Mouse (Mus musculus) midbrain, postnatal 0 days (tissue): ENCODE measurements around the gene Ccl6. TPM values are rescaled to one million over a fixed set of nuclear protein-coding genes. Genes with fewer than 3 reads are reported as not detected.

Experiments used
- ATAC-seq: fragments of 200-750 bp; cut with Nextera tagmentation; 2 replicates; pipeline ENCODE4 v1.8.0; 2017; ENCODE audit warnings: moderate number of reproducible peaks, mild to moderate bottlenecking, moderate TSS enrichment, moderate library complexity; ENCODE audit not compliant: low FRiP score
- DNase-seq: peaks from one replicate; pipeline ENCODE4 v3.0.0-alpha.2; 2015; ENCODE audit warnings: low spot score
- H3K27ac ChIP-seq: fragments of 300-500 bp; sonication (generic); 2 replicates; pipeline ENCODE4 v1.5.1; 2014; ENCODE audit warnings: low read depth, mild to moderate bottlenecking, low read length, mixed read lengths
- H3K27me3 ChIP-seq: fragments of 300-500 bp; sonication (generic); 2 replicates; pipeline ENCODE4 v1.6.1; 2014; ENCODE audit warnings: low read length, control low read depth, mixed read lengths; ENCODE audit not compliant: insufficient read depth
- H3K36me3 ChIP-seq: fragments of 300-500 bp; sonication (generic); 2 replicates; pipeline ENCODE4 v1.6.1; 2014; ENCODE audit warnings: low read length, control low read depth, mixed read lengths; ENCODE audit not compliant: insufficient read depth
- H3K4me1 ChIP-seq: fragments of 300-500 bp; sonication (generic); 2 replicates; pipeline ENCODE4 v1.6.1; 2014; ENCODE audit warnings: mild to moderate bottlenecking, control low read depth, antibody characterized with exemption, low read length, mixed read lengths; ENCODE audit not compliant: insufficient read depth
- H3K4me2 ChIP-seq: fragments of 300-500 bp; sonication (generic); 2 replicates; pipeline ENCODE4 v1.6.1; 2014; ENCODE audit warnings: low read depth, mild to moderate bottlenecking, low read length, mixed read lengths; ENCODE audit not compliant: poor library complexity, severe bottlenecking
- H3K4me3 ChIP-seq: fragments of 300-500 bp; sonication (generic); 2 replicates; pipeline ENCODE4 v1.5.1; 2014; ENCODE audit warnings: low read depth, mild to moderate bottlenecking, low read length, moderate library complexity
- H3K9ac ChIP-seq: fragments of 300-500 bp; sonication (generic); replicated peaks from 2 replicates; pipeline ENCODE4 v1.6.1; 2014; ENCODE audit warnings: mild to moderate bottlenecking, low read length, moderate library complexity, mixed read lengths; ENCODE audit not compliant: poor library complexity, severe bottlenecking
- H3K9me3 ChIP-seq: fragments of 300-500 bp; sonication (generic); 2 replicates; pipeline ENCODE4 v1.6.1; 2016; ENCODE audit warnings: low read length, control low read depth
- CTCF ChIP-seq: IDR thresholded peaks from 2 replicates; pipeline ENCODE4 v1.5.1; 2016; ENCODE audit warnings: antibody characterized with exemption, mild to moderate bottlenecking
- WGBS: fragments of 180-500 bp; shearing (Covaris S2); extraction: QIAGEN DNeasy Blood & Tissue Kit; methylation state at CpG from one replicate; pipeline ENCODE4 v1.1.7; 2014; 5-methylcytosine and 5-hydroxymethylcytosine counted together
- polyA plus RNA-seq: library from polyadenylated mRNA; unstranded; fragments of >200 nt; fragmentation: Nextera tagmentation; extraction: Ambion mirVana; gene quantifications from 2 replicates; pipeline ENCODE4 v1.2.1, GENCODE M21; 2015
- total RNA-seq: library from RNA; depleted of rRNA; stranded (reverse); fragments of >200 nt; gene quantifications from 2 replicates; pipeline ENCODE4 v1.2.3, GENCODE M21; 2014

Gene Ccl6
- total and polyA plus RNA-seq, 2 experiments from 2014 or later: 1.8 to 3.6 TPM

- Histone ChIP-seq H3K27me3 (no peaks in the 10 kb centered on the region), H3K36me3 (no peaks in the 10 kb centered on the region), H3K9me3 (no peaks in the 10 kb centered on the region), H3K9ac (no peak overlapping the region), H3K4me2 (no peak overlapping the region), H3K4me1 (no peaks in the 10 kb centered on the region), H3K4me3 (no peak overlapping the region), H3K27ac (no peak overlapping the region)
- no peak for TF ChIP-seq CTCF
- no peak for ATAC-seq
- WGBS: 83% methylated on average over 4 of the region's 4 CpGs
- no peak for DNase-seq
These were observed 11.0 kb downstream of the Ccl6 start for GRCm38 (mm10) chr11:83581626-83582610.

- Histone ChIP-seq H3K4me1 (no peaks in the 10 kb centered on the region), H3K9ac (no peak overlapping the region), H3K4me3 (no peak overlapping the region), H3K4me2 (no peak overlapping the region), H3K27ac (no peak overlapping the region), H3K36me3 (no peaks in the 10 kb centered on the region), H3K9me3 (no peaks in the 10 kb centered on the region), H3K27me3 (no peaks in the 10 kb centered on the region)
- no peak for ATAC-seq
- no peak for TF ChIP-seq CTCF
- DNase-seq: no peak
- 61% methylated on average over 1 of the region's 1 CpGs for WGBS
These were observed 12.1 kb downstream of the Ccl6 start for GRCm38 (mm10) chr11:83580699-83581232.

GRCm38 (mm10) chr11:83578999-83579398 is 13.9 kb downstream of the Ccl6 start:
- Histone ChIP-seq H3K4me2 (no peak overlapping the region), H3K9me3 (no peaks in the 10 kb centered on the region), H3K27me3 (no peaks in the 10 kb centered on the region), H3K4me3 (no peak overlapping the region), H3K9ac (no peak overlapping the region), H3K4me1 (no peaks in the 10 kb centered on the region), H3K36me3 (no peaks in the 10 kb centered on the region), H3K27ac (no peak overlapping the region)
- 84% methylated on average over 3 of the region's 3 CpGs for WGBS
- TF ChIP-seq CTCF: no peak
- DNase-seq (no peak), ATAC-seq (no peak)

- Histone ChIP-seq H3K4me3 (no peak within 1 kb of the TSS), H3K27ac (no peak within 1 kb of the TSS), H3K9ac (no peak within 1 kb of the TSS), H3K9me3 (no peaks in the 10 kb centered on the region), H3K27me3 (no peaks in the 10 kb centered on the region), H3K4me2 (no peak within 1 kb of the TSS), H3K36me3 (no peaks in the 10 kb centered on the region), H3K4me1 (no peaks in the 10 kb centered on the region)
- TF ChIP-seq CTCF: no peak
- WGBS: 50% methylated on average over 2 of the region's 2 CpGs
- ATAC-seq (no peak), DNase-seq (no peak)
These were observed 14.6 kb downstream of the Ccl6 start, which contains the start of gene Ccl9 for GRCm38 (mm10) chr11:83578186-83578760. Gene Ccl9, minus strand, starts transcription at chr11:83578636.

GRCm38 (mm10) chr11:83576927-83577555 is 15.8 kb downstream of the Ccl6 start:
- H3K27ac ChIP-seq: no peak overlapping the region
- no peaks in the 10 kb centered on the region for H3K36me3 ChIP-seq
- no peak for TF ChIP-seq CTCF
- H3K4me2 ChIP-seq: no peak overlapping the region
- no peak for DNase-seq
- 85% methylated on average over 4 of the region's 4 CpGs for WGBS
- no peak overlapping the region for H3K4me3 ChIP-seq
- no peak overlapping the region for H3K9ac ChIP-seq
- no peak for ATAC-seq
- H3K4me1 ChIP-seq: no peaks in the 10 kb centered on the region
- no peaks in the 10 kb centered on the region for H3K9me3 ChIP-seq
- no peaks in the 10 kb centered on the region for H3K27me3 ChIP-seq
